Comparison of ENCODE assay signal across 8 mouse cellular contexts in the genomic region with DNA sequence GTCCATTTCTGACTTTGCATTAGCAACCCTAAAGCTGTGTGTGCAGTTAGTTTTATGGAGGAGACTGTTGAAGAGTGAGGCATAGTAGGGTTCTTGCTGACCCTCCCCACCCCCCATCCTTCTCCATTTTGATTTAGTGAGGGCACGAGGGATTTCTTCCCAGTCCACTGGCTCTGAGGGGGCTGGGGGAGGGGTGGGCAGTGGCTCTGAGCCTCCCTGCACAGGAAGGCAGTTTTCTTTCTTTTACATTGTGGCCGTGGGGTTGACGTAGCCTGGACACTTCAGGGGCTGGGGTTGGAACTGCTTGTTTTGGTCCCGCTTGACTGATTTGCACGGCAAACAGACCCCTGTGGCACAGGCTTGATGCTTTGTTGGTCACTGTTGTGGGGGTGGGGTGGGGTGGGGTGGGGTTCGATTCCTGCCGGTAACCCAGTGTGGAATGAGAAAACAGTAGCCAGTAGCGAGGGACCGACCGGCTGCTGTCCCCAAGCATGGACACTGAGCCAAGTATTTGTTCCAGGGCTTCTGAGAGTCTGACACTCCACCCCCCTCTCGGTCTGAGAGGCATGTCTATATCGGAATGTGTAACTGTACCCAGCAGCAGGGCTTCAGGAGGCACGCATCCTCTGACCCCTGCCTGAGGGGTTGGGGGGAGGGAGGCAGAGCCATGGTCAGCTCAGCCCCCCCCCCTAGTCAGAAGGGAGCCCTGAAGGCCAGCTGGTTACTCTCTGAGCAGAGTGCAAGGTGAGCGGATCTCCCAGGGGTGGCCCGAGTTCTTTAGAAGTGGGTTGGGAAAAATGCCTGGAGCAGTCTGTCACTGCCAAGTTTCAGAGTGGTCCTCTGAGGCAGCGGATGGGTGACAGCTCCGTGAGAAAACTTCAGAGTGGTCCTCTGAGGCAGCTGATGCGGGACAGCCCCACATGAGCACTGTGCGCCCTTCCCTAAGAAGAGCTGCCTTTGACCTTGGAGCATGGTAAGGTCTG. TPM values are rescaled to one million over a fixed set of nuclear protein-coding genes. Genes with fewer than 3 reads are reported as not detected.
DNase-seq lines count a peak whose midpoint lies in the region; ATAC-seq and TF ChIP-seq lines count a peak whose summit lies in the region.

No protein-coding gene starts in this region.

- peaks cover 41% of the 10 kb centered on the region for H3K4me1 ChIP-seq in hindbrain, embryonic 16.5 days (ENCODE audit: control insufficient read depth, insufficient read depth, low read depth, low read length)
- peaks cover 40% of the 10 kb centered on the region for H3K4me1 ChIP-seq in lung, adult 2 months (ENCODE audit: control insufficient read depth, insufficient read depth, low read length)

- peak overlapping the region; percentile 19; the same call in 1 of the 2 replicates for H3K9ac ChIP-seq in hindbrain, embryonic 16.5 days (ENCODE audit: low read depth, low read length)

- TF ChIP-seq CTCF in lung, adult 2 months (IDR thresholded peaks at IDR 0.05; ENCODE audit: insufficient read depth, low read length), result no peak

- WGBS in hindbrain, embryonic 16.5 days, result 20% methylated on average over 19 of the region's 19 CpGs
- WGBS in lung, adult 2 months, result 27% methylated on average over 19 of the region's 19 CpGs

- H3K4me3 ChIP-seq in hindbrain, embryonic 16.5 days (ENCODE audit: low read length), result peak overlapping the region; percentile 17; the same call in 1 of the 2 replicates
- peak overlapping the region; percentile 39 for H3K4me3 ChIP-seq in lung, adult 2 months (replicated peaks; ENCODE audit: extremely low read depth, low read depth, low read length)

- H3K36me3 ChIP-seq in hindbrain, embryonic 16.5 days (ENCODE audit: control insufficient read depth, insufficient read depth, low read length), result no peaks in the 10 kb centered on the region

- ATAC-seq in cerebellum, adult (ENCODE audit: insufficient number of reproducible peaks, low FRiP score, low TSS enrichment), result 0 out of 2 replicates have a peak, but pooled peaks have one; percentile 45
- peak; percentile 58 for ATAC-seq in hindbrain, embryonic 16.5 days
- no peak for ATAC-seq in monocyte, adult 5-6 weeks (replicated peaks; ENCODE audit: insufficient number of reproducible peaks, low FRiP score, low TSS enrichment, poor library complexity, severe bottlenecking)

- peak overlapping the region; percentile 33; the same call in 1 of the 2 replicates for H3K27ac ChIP-seq in hindbrain, embryonic 16.5 days (ENCODE audit: low read depth, low read length)

- no peaks in the 10 kb centered on the region for H3K9me3 ChIP-seq in hindbrain, embryonic 16.5 days (ENCODE audit: control insufficient read depth, low read length)

- no peaks in the 10 kb centered on the region for H3K27me3 ChIP-seq in hindbrain, embryonic 16.5 days (replicated peaks; ENCODE audit: control insufficient read depth, insufficient read depth, low read length)

- peak overlapping the region; percentile 43 for H3K4me2 ChIP-seq in hindbrain, embryonic 16.5 days (ENCODE audit: low read length)

- DNase-seq in cerebellum, postnatal 4 days (ENCODE audit: low spot score in 2 of 2), result no peak
- DNase-seq in forelimb bud, embryonic 11.5 days (ENCODE audit: low read depth, low spot score), result peak; percentile 43
- peak; percentile 61 for DNase-seq in lung, adult 2 months
- DNase-seq in skeletal muscle tissue, adult 2 months (ENCODE audit: low read depth, low spot score), result peak; percentile 86
- DNase-seq in urinary bladder, postnatal 36 days (ENCODE audit: low spot score in 2 of 2), result no peak

- peak; percentile 52; the same call in 1 of the 2 replicates for TF ChIP-seq POLR2A in lung, adult 2 months (IDR thresholded peaks at IDR 0.05; ENCODE audit: borderline replicate concordance, extremely low read depth, low read depth, low read length)

RNA-seq across cellular contexts. Expression of a gene that starts 25.2 kb away (rescaled TPM):
- 32.0 and 40.0 TPM in 2 replicates for polyA plus RNA-seq in hindbrain, embryonic 16.5 days (2015; fragmentation: Nextera tagmentation; extraction: Ambion mirVana)
- polyA plus RNA-seq in lung, adult 2 months (2012; rRNA removed), result 47.3 and 54.3 TPM in 2 replicates
- 45.5 to 72.9 TPM (median 56.5 TPM) in 3 replicates for total RNA-seq in monocyte, adult 5-6 weeks (2017)

RNA-seq across cellular contexts. Expression of a gene that starts 48.9 kb away (rescaled TPM):
- polyA plus RNA-seq in hindbrain, embryonic 16.5 days (2015; fragmentation: Nextera tagmentation; extraction: Ambion mirVana), result not detected in 2 replicates
- 0.06 TPM in 1 of 2 replicates, not detected in the other for polyA plus RNA-seq in lung, adult 2 months (2012; rRNA removed)
- total RNA-seq in monocyte, adult 5-6 weeks (2017), result 1.6 to 6.0 TPM (median 3.4 TPM) in 3 replicates

RNA-seq across cellular contexts. Expression of a gene that starts 50.9 kb away (rescaled TPM):
- polyA plus RNA-seq in hindbrain, embryonic 16.5 days (2015; fragmentation: Nextera tagmentation; extraction: Ambion mirVana), result 9.9 and 10.5 TPM in 2 replicates
- polyA plus RNA-seq in lung, adult 2 months (2012; rRNA removed), result 3.8 and 6.5 TPM in 2 replicates
- 8.9 to 11.1 TPM (median 10.2 TPM) in 3 replicates for total RNA-seq in monocyte, adult 5-6 weeks (2017)

RNA-seq across cellular contexts. Expression of a gene that starts 51.1 kb away (rescaled TPM):
- polyA plus RNA-seq in hindbrain, embryonic 16.5 days (2015; fragmentation: Nextera tagmentation; extraction: Ambion mirVana), result 211 and 247 TPM in 2 replicates
- polyA plus RNA-seq in lung, adult 2 months (2012; rRNA removed), result 21.5 and 27.1 TPM in 2 replicates
- total RNA-seq in monocyte, adult 5-6 weeks (2017), result 7.1 to 26.2 TPM (median 18.2 TPM) in 3 replicates

Comparison
In these comparisons a context has a peak if more than half of its experiments do, and no peak if none do; other contexts are left out.
1. DNase-seq: peak in forelimb bud, embryonic 11.5 days (single experiment), lung, adult 2 months (single experiment) and skeletal muscle tissue, adult 2 months (single experiment); none in cerebellum, postnatal 4 days (0 of 2) and urinary bladder, postnatal 36 days (0 of 2).